Comparison of ENCODE assay signal across 30 mouse cellular contexts in genomic region chr4:136636511-136636910, GRCm38 (mm10). TPM values are rescaled to one million over a fixed set of nuclear protein-coding genes. Genes with fewer than 3 reads are reported as not detected.
A peak's percentile ranks its signal among the peaks of the same experiment; 100 is the strongest.
DNase-seq lines count a peak whose midpoint lies in the region; ATAC-seq lines count a peak whose summit lies in the region.
"Had no signal": no experiment of that assay in that cellular context is flagged by ENCODE, and none has a peak within 500 bp of the region (broad histone marks: within the 10 kb centered on the region; RNA-seq: fewer than 3 reads in every experiment).

No protein-coding gene starts in this region.

- no peaks in the 10 kb centered on the region for H3K9me3 ChIP-seq in embryonic facial prominence, embryonic 13.5 days
- no peaks in the 10 kb centered on the region; the same call in 1 of the 2 replicates for H3K9me3 ChIP-seq in embryonic facial prominence, embryonic 10.5 days
- H3K9me3 ChIP-seq in kidney, embryonic 15.5 days (replicated peaks): no peaks in the 10 kb centered on the region
- H3K9me3 ChIP-seq: forebrain, embryonic 13.5 days; heart, embryonic 13.5 days; midbrain, embryonic 12.5 days; stomach, embryonic 15.5 days had no signal

- H3K4me3 ChIP-seq in embryonic facial prominence, embryonic 13.5 days: no peak overlapping the region
- H3K4me3 ChIP-seq in embryonic facial prominence, embryonic 10.5 days: no peak overlapping the region
- no peak overlapping the region for H3K4me3 ChIP-seq in kidney, embryonic 15.5 days (replicated peaks)

- 65% methylated on average over 5 of the region's 5 CpGs for WGBS in embryonic facial prominence, embryonic 13.5 days
- WGBS in embryonic facial prominence, embryonic 10.5 days: 61% methylated on average over 5 of the region's 5 CpGs
- WGBS in kidney, embryonic 15.5 days: 65% methylated on average over 5 of the region's 5 CpGs

- H3K27ac ChIP-seq in embryonic facial prominence, embryonic 13.5 days: no peak overlapping the region
- H3K27ac ChIP-seq in embryonic facial prominence, embryonic 10.5 days (replicated peaks): no peak overlapping the region
- H3K27ac ChIP-seq in kidney, embryonic 15.5 days: no peak overlapping the region
- H3K27ac ChIP-seq: forebrain, embryonic 13.5 days; heart, embryonic 13.5 days; limb, embryonic 13.5 days; midbrain, embryonic 12.5 days; stomach, embryonic 15.5 days had no signal

- no peaks in the 10 kb centered on the region for H3K36me3 ChIP-seq in embryonic facial prominence, embryonic 13.5 days
- no peaks in the 10 kb centered on the region for H3K36me3 ChIP-seq in embryonic facial prominence, embryonic 10.5 days (replicated peaks)
- no peaks in the 10 kb centered on the region for H3K36me3 ChIP-seq in kidney, embryonic 15.5 days
- H3K36me3 ChIP-seq: heart, embryonic 13.5 days; limb, embryonic 13.5 days; midbrain, embryonic 12.5 days; stomach, embryonic 15.5 days had no signal

- no peak for DNase-seq in embryonic facial prominence, embryonic 10.5 days (ENCODE audit: low spot score)
- no peak for DNase-seq in kidney, postnatal 10 days
- peak; percentile 37 for DNase-seq in retina, postnatal 1 day
- DNase-seq in retina, embryonic 14.5 days (ENCODE audit: low spot score): no peak
- no peak for DNase-seq in ovary, adult 18-20 months (ENCODE audit: low spot score)
- no peak for DNase-seq in cerebellum, adult 8-10 months
- DNase-seq: adrenal gland, postnatal 25 days; cerebellum, adult 11-12 months; cerebellum, postnatal 10 days; gastrocnemius, postnatal 10 days; heart, postnatal 14 days; kidney, adult 8-10 months; kidney, postnatal 36 days; lung, postnatal 4 days; right cerebral cortex, postnatal 25 days; thymus, adult 2 months; thymus, postnatal 36 days had no signal

- H3K4me2 ChIP-seq in embryonic facial prominence, embryonic 13.5 days: peak overlapping the region; percentile 80
- H3K4me2 ChIP-seq in kidney, embryonic 15.5 days: 0 out of 2 replicates have a peak overlapping the region, but pooled peaks have one; percentile 79

- peaks cover 46% of the 10 kb centered on the region for H3K27me3 ChIP-seq in embryonic facial prominence, embryonic 13.5 days
- peaks cover 56% of the 10 kb centered on the region for H3K27me3 ChIP-seq in embryonic facial prominence, embryonic 10.5 days (replicated peaks; ENCODE audit: low read depth, poor library complexity, severe bottlenecking)
- H3K27me3 ChIP-seq in kidney, embryonic 15.5 days: peaks cover 45% of the 10 kb centered on the region

- H3K9ac ChIP-seq in embryonic facial prominence, embryonic 13.5 days: no peak overlapping the region
- no peak overlapping the region for H3K9ac ChIP-seq in kidney, embryonic 15.5 days

- ATAC-seq in embryonic facial prominence, embryonic 13.5 days (ENCODE audit: insufficient number of reproducible peaks, insufficient read depth, low FRiP score, low TSS enrichment, low read depth): no peak
- ATAC-seq in kidney, embryonic 15.5 days (replicated peaks; ENCODE audit: low FRiP score): no peak
- ATAC-seq: Patski had no signal

- peaks cover 24% of the 10 kb centered on the region for H3K4me1 ChIP-seq in embryonic facial prominence, embryonic 13.5 days
- peaks cover 24% of the 10 kb centered on the region for H3K4me1 ChIP-seq in embryonic facial prominence, embryonic 10.5 days
- H3K4me1 ChIP-seq in kidney, embryonic 15.5 days: peaks cover 24% of the 10 kb centered on the region

RNA-seq across cellular contexts. Expression of gene Lactbl1, which starts 14.1 kb away (rescaled TPM):
- polyA plus RNA-seq in embryonic facial prominence, embryonic 13.5 days (2015; fragmentation: Nextera tagmentation; extraction: Ambion mirVana): not detected in 2 replicates
- not detected in 2 replicates for polyA plus RNA-seq in embryonic facial prominence, embryonic 10.5 days (2016; fragmentation: Nextera tagmentation; extraction: Ambion mirVana)
- polyA plus RNA-seq in kidney, embryonic 15.5 days (2015; fragmentation: Nextera tagmentation; extraction: Ambion mirVana): not detected in 2 replicates
- polyA plus RNA-seq: C2C12; forebrain, embryonic 13.5 days; heart, embryonic 13.5 days; intestine, embryonic 16.5 days; liver, embryonic 11.5 days; liver, embryonic 16.5 days; lung, embryonic 16.5 days; Patski; stomach, embryonic 15.5 days had no signal

RNA-seq across cellular contexts. Expression of gene Tex46, which starts 26.3 kb away (rescaled TPM):
- polyA plus RNA-seq in embryonic facial prominence, embryonic 13.5 days (2015; fragmentation: Nextera tagmentation; extraction: Ambion mirVana): not detected in 2 replicates
- polyA plus RNA-seq in embryonic facial prominence, embryonic 10.5 days (2016; fragmentation: Nextera tagmentation; extraction: Ambion mirVana): not detected in 2 replicates
- polyA plus RNA-seq in kidney, embryonic 15.5 days (2015; fragmentation: Nextera tagmentation; extraction: Ambion mirVana): not detected in 2 replicates
- polyA plus RNA-seq: C2C12; forebrain, embryonic 13.5 days; heart, embryonic 13.5 days; intestine, embryonic 16.5 days; limb, embryonic 13.5 days; liver, embryonic 11.5 days; liver, embryonic 16.5 days; lung, embryonic 16.5 days; midbrain, embryonic 12.5 days; Patski; stomach, embryonic 15.5 days; thymus, adult 2 months had no signal

RNA-seq across cellular contexts. Expression of gene Kdm1a, which starts 34.0 kb away (rescaled TPM):
- 48.4 and 49.2 TPM in 2 replicates for polyA plus RNA-seq in embryonic facial prominence, embryonic 13.5 days (2015; fragmentation: Nextera tagmentation; extraction: Ambion mirVana)
- 54.2 and 56.1 TPM in 2 replicates for polyA plus RNA-seq in embryonic facial prominence, embryonic 10.5 days (2016; fragmentation: Nextera tagmentation; extraction: Ambion mirVana)
- polyA plus RNA-seq in kidney, embryonic 15.5 days (2015; fragmentation: Nextera tagmentation; extraction: Ambion mirVana): 39.9 and 43.7 TPM in 2 replicates
